In the genomic region with DNA sequence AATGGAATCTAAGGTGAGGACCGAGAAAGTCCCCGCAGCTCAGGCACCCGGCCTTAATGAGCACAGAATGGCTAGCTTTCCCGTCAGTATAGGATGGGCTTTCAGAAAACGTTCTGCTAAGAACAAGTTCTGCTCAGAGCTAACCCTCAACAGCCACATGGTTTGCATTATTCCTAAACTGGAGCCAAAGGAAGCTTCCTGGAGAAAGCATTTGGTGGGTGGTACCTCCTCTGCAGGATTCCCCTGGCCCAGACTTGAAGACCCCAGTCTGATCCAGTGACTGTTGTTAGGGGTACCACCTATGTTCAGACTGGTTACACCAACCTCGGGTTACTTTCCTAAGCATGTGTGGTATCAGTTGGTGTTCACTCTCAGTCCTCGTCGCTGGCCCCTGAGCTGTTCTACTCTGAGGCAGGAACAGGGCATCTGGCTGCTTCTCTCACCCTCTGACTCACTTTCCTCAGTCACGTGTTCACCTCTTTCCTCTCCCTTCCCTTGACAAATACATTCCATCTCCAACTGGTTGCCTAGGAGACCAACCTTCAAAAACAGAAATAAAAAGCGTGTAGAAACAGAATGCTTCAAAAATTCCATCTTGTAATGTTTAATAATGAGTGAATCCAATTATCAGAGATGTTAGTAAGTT, we compare ENCODE assay signal across 8 mouse cellular contexts. TPM values are rescaled to one million over a fixed set of nuclear protein-coding genes. Genes with fewer than 3 reads are reported as not detected.
DNase-seq lines count a peak whose midpoint lies in the region; ATAC-seq and TF ChIP-seq lines count a peak whose summit lies in the region.

No protein-coding gene starts in this region.

- H3K27ac ChIP-seq in gastrocnemius, adult 2 months, result peak overlapping the region; percentile 73
- no peak overlapping the region for H3K27ac ChIP-seq in MEL (ENCODE audit: control insufficient read depth, low read depth, low read length)
- H3K27ac ChIP-seq in forebrain, embryonic 16.5 days (ENCODE audit: low read length), result no peak overlapping the region
- no peak overlapping the region for H3K27ac ChIP-seq in midbrain, embryonic 11.5 days (ENCODE audit: low read depth, low read length)
- H3K27ac ChIP-seq in cerebellum, adult 2 months (ENCODE audit: insufficient read depth, low read length), result no peak overlapping the region

- TF ChIP-seq CTCF in gastrocnemius, adult 2 months (IDR thresholded peaks at IDR 0.05), result no peak
- TF ChIP-seq CTCF in MEL (IDR thresholded peaks at IDR 0.05 in 2 of 3, conservative IDR thresholded peaks at IDR 0.05 in 1 of 3; ENCODE audit: control insufficient read depth in 1 of 3, insufficient read depth in 1 of 3, low read depth in 2 of 3, low read length in 3 of 3, poor library complexity in 1 of 3, severe bottlenecking in 1 of 3), result no peak
- TF ChIP-seq CTCF in cerebellum, adult 2 months (IDR thresholded peaks at IDR 0.05; ENCODE audit: borderline replicate concordance, insufficient read depth, low read depth, low read length), result no peak

- no peak overlapping the region for H3K4me3 ChIP-seq in gastrocnemius, adult 2 months
- H3K4me3 ChIP-seq in MEL (ENCODE audit: control insufficient read depth in 1 of 2, insufficient read depth in 1 of 2, low read depth in 2 of 2, low read length in 2 of 2), result no peak overlapping the region
- H3K4me3 ChIP-seq in forebrain, embryonic 16.5 days (replicated peaks; ENCODE audit: low read length), result no peak overlapping the region
- no peak overlapping the region for H3K4me3 ChIP-seq in midbrain, embryonic 11.5 days (ENCODE audit: low read depth, low read length)
- no peak overlapping the region for H3K4me3 ChIP-seq in cerebellum, adult 2 months (replicated peaks; ENCODE audit: insufficient read depth, low read depth, low read length)

- no peak for TF ChIP-seq EP300 in MEL (IDR thresholded peaks at IDR 0.05; ENCODE audit: low read depth in 1 of 2, low read length in 2 of 2)

- TF ChIP-seq POLR2A in MEL (IDR thresholded peaks at IDR 0.05; ENCODE audit: control insufficient read depth in 1 of 2, insufficient read depth in 1 of 2, low read depth in 1 of 2, low read length in 2 of 2, poor library complexity in 1 of 2), result no peak
- no peak for TF ChIP-seq POLR2A in cerebellum, adult 2 months (IDR thresholded peaks at IDR 0.05; ENCODE audit: borderline replicate concordance, insufficient read depth, low read length)

- DNase-seq in gastrocnemius, adult 2 months, result peak; percentile 43
- DNase-seq in gastrocnemius, postnatal 10 days, result no peak
- no peak for DNase-seq in MEL (ENCODE audit: low read depth, low spot score)
- peak; percentile 19 to 36 for DNase-seq in layer of hippocampus, postnatal 10 days (ENCODE audit: low spot score in 2 of 2)
- peak; percentile 85 for DNase-seq in midbrain, embryonic 11.5 days (ENCODE audit: low spot score, missing footprints)
- no peak for DNase-seq in cerebellum, adult 2 months
- no peak for DNase-seq in kidney, postnatal 25 days

- 60% methylated on average over 10 of the region's 10 CpGs for WGBS in forebrain, embryonic 16.5 days
- WGBS in midbrain, embryonic 11.5 days, result 65% methylated on average over 10 of the region's 10 CpGs
- WGBS in cerebellum, adult 2 months, result 49% methylated on average over 10 of the region's 10 CpGs

- H3K4me2 ChIP-seq in forebrain, embryonic 16.5 days (ENCODE audit: low read length), result no peak overlapping the region
- H3K4me2 ChIP-seq in midbrain, embryonic 11.5 days, result no peak overlapping the region

- H3K4me1 ChIP-seq in MEL (ENCODE audit: control insufficient read depth in 1 of 2, insufficient read depth in 2 of 2, low read length in 2 of 2), result no peaks in the 10 kb centered on the region
- H3K4me1 ChIP-seq in forebrain, embryonic 16.5 days (replicated peaks; ENCODE audit: control insufficient read depth, insufficient read depth, low read length), result peaks cover 5% of the 10 kb centered on the region
- peaks cover 5% of the 10 kb centered on the region for H3K4me1 ChIP-seq in midbrain, embryonic 11.5 days (ENCODE audit: control insufficient read depth, insufficient read depth, low read length)
- H3K4me1 ChIP-seq in cerebellum, adult 2 months (ENCODE audit: control insufficient read depth, insufficient read depth, low read length), result no peaks in the 10 kb centered on the region

- no peaks in the 10 kb centered on the region; a peak in 1 of 4 replicates for H3K27me3 ChIP-seq in MEL (ENCODE audit: control insufficient read depth in 1 of 2, insufficient read depth in 2 of 2, low read length in 2 of 2)
- H3K27me3 ChIP-seq in forebrain, embryonic 16.5 days (replicated peaks; ENCODE audit: control insufficient read depth, insufficient read depth, low read length), result no peaks in the 10 kb centered on the region
- H3K27me3 ChIP-seq in midbrain, embryonic 11.5 days (ENCODE audit: control insufficient read depth, insufficient read depth, low read length), result no peaks in the 10 kb centered on the region
- no peaks in the 10 kb centered on the region for H3K27me3 ChIP-seq in cerebellum, adult 2 months (ENCODE audit: control insufficient read depth, insufficient read depth, low read length)

- H3K79me2 ChIP-seq in MEL (ENCODE audit: control insufficient read depth, insufficient read depth, low read length, poor library complexity), result no peaks in the 10 kb centered on the region

- H3K9me3 ChIP-seq in MEL (replicated peaks; ENCODE audit: insufficient read depth, low read length), result no peaks in the 10 kb centered on the region
- H3K9me3 ChIP-seq in forebrain, embryonic 16.5 days (ENCODE audit: control insufficient read depth, low read length), result 0 out of 2 replicates have a peak, but pooled peaks cover 2% of the 10 kb centered on the region
- no peaks in the 10 kb centered on the region; the same call in 1 of the 2 replicates for H3K9me3 ChIP-seq in midbrain, embryonic 11.5 days (ENCODE audit: control insufficient read depth, low read length)

- H3K9ac ChIP-seq in MEL (ENCODE audit: control insufficient read depth, low read depth, low read length, poor library complexity, severe bottlenecking), result no peak overlapping the region
- H3K9ac ChIP-seq in forebrain, embryonic 16.5 days (replicated peaks; ENCODE audit: low read depth, low read length), result no peak overlapping the region
- no peak overlapping the region for H3K9ac ChIP-seq in midbrain, embryonic 11.5 days (ENCODE audit: low read length)

- peak; percentile 47; the same call in 1 of the 2 replicates for ATAC-seq in forebrain, embryonic 16.5 days
- ATAC-seq in midbrain, embryonic 11.5 days (ENCODE audit: low FRiP score), result peak; percentile 57; the same call in 1 of the 2 replicates

- H3K36me3 ChIP-seq in MEL (ENCODE audit: control insufficient read depth in 1 of 2, insufficient read depth in 2 of 2, low read length in 2 of 2), result no peaks in the 10 kb centered on the region
- H3K36me3 ChIP-seq in forebrain, embryonic 16.5 days (ENCODE audit: control insufficient read depth, insufficient read depth), result no peaks in the 10 kb centered on the region
- no peaks in the 10 kb centered on the region for H3K36me3 ChIP-seq in midbrain, embryonic 11.5 days (ENCODE audit: control insufficient read depth, insufficient read depth, low read length)

- TF ChIP-seq RAD21 in MEL (IDR thresholded peaks at IDR 0.05; ENCODE audit: low read depth, low read length), result no peak

- intact Hi-C loops in gastrocnemius, adult 2 months (cut with DNase I), result no loop called here

TF ChIP-seq in MEL, 35 proteins besides CTCF, POLR2A, EP300 and RAD21:
- TF ChIP-seq USF1 (IDR thresholded peaks at IDR 0.05; ENCODE audit: low read depth, low read length) (0 out of 2 replicates have a peak, but pooled peaks have one; percentile 26), TAL1 (IDR thresholded peaks at IDR 0.05; ENCODE audit: low read length) (no peak)

RNA-seq across cellular contexts. Expression of a gene that starts 41.9 kb away (rescaled TPM):
- under 1 TPM; 0.06 to 0.08 TPM for total RNA-seq in gastrocnemius, adult 2 months (2021)
- total RNA-seq in gastrocnemius, postnatal 10 days (2021), result under 1 TPM; 0.27 to 0.31 TPM
- not detected in 2 replicates for total RNA-seq in MEL (2012; rRNA removed)
- polyA plus RNA-seq in MEL (2012; ENCODE audit: insufficient read depth in 1 of 2, insufficient read length in 2 of 2, low read depth in 1 of 2, low replicate concordance in 2 of 2, missing spikeins in 1 of 2), result under 1 TPM in 1 of 2 experiments, not detected in 1; 0.06 TPM
- polyA plus RNA-seq in forebrain, embryonic 16.5 days (2015; fragmentation: Nextera tagmentation; extraction: Ambion mirVana), result not detected in 2 replicates
- not detected for total RNA-seq in layer of hippocampus, postnatal 10 days (2021)
- not detected in 2 replicates for polyA plus RNA-seq in midbrain, embryonic 11.5 days (2014; fragmentation: Nextera tagmentation; extraction: Ambion mirVana)
- polyA plus RNA-seq in cerebellum, adult 2 months (2012; rRNA removed), result not detected in 2 replicates

RNA-seq across cellular contexts. Expression of a gene that starts 59.0 kb away (rescaled TPM):
- total RNA-seq in gastrocnemius, adult 2 months (2021), result 10 to 100 TPM; 30.5 to 40.4 TPM
- 10 to 100 TPM; 31.8 to 38.5 TPM for total RNA-seq in gastrocnemius, postnatal 10 days (2021)
- total RNA-seq in MEL (2012; rRNA removed), result 19.2 and 32.2 TPM in 2 replicates
- 10 to 100 TPM in 1 of 2 experiments, not detected in 1; 15.9 TPM for polyA plus RNA-seq in MEL (2012; ENCODE audit: insufficient read depth in 1 of 2, insufficient read length in 2 of 2, low read depth in 1 of 2, low replicate concordance in 2 of 2, missing spikeins in 1 of 2)
- 12.8 and 14.5 TPM in 2 replicates for polyA plus RNA-seq in forebrain, embryonic 16.5 days (2015; fragmentation: Nextera tagmentation; extraction: Ambion mirVana)
- total RNA-seq in layer of hippocampus, postnatal 10 days (2021), result 10 to 100 TPM; 17.9 to 22.6 TPM
- polyA plus RNA-seq in midbrain, embryonic 11.5 days (2014; fragmentation: Nextera tagmentation; extraction: Ambion mirVana), result 23.7 and 25.7 TPM in 2 replicates
- 32.2 and 32.5 TPM in 2 replicates for polyA plus RNA-seq in cerebellum, adult 2 months (2012; rRNA removed)

RNA-seq across cellular contexts. Expression of a gene that starts 59.3 kb away (rescaled TPM):
- total RNA-seq in gastrocnemius, adult 2 months (2021), result 1 to 10 TPM in 1 of 2 experiments, under 1 TPM in 1; 0.86 to 1.1 TPM
- total RNA-seq in gastrocnemius, postnatal 10 days (2021), result 10 to 100 TPM; 14.2 to 15.3 TPM
- total RNA-seq in MEL (2012; rRNA removed), result 17.6 and 21.7 TPM in 2 replicates
- polyA plus RNA-seq in MEL (2012; ENCODE audit: insufficient read depth in 1 of 2, insufficient read length in 2 of 2, low read depth in 1 of 2, low replicate concordance in 2 of 2, missing spikeins in 1 of 2), result 10 to 100 TPM in 1 of 2 experiments, not detected in 1; 27.5 TPM
- 33.7 and 36.7 TPM in 2 replicates for polyA plus RNA-seq in forebrain, embryonic 16.5 days (2015; fragmentation: Nextera tagmentation; extraction: Ambion mirVana)
- total RNA-seq in layer of hippocampus, postnatal 10 days (2021), result 10 to 100 TPM; 13.5 to 20.4 TPM
- polyA plus RNA-seq in midbrain, embryonic 11.5 days (2014; fragmentation: Nextera tagmentation; extraction: Ambion mirVana), result 113 and 119 TPM in 2 replicates
- polyA plus RNA-seq in cerebellum, adult 2 months (2012; rRNA removed), result 7.8 and 9.3 TPM in 2 replicates

Comparison
In these comparisons a context has a peak if more than half of its experiments do, and no peak if none do; other contexts are left out.
1. DNase-seq: peak in gastrocnemius, adult 2 months (single experiment), layer of hippocampus, postnatal 10 days (2 of 2) and midbrain, embryonic 11.5 days (single experiment); none in gastrocnemius, postnatal 10 days (single experiment), MEL (single experiment), cerebellum, adult 2 months (0 of 2) and kidney, postnatal 25 days (0 of 2).